ENCODE assay signal across 10 mouse cellular contexts in the genomic region with DNA sequence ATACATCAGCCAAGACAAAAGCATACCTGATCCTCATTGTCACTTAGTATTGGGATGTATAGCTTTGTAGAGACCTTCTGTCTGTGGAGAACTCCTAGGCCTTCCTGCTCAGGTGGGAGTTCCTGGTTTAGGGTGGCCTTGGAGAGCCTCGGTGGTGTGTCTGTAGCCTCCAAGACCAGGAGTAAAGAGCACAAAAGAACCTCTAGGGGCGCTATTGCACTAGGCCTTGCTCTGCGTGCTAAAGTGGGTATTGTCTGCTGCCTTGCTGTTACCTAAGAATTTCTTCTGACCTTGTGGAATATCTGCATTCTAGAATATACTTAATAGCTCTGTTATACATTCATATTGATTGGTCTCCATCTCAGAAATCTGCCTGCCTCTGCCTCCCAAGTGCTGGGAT. TPM values are rescaled to one million over a fixed set of nuclear protein-coding genes. Genes with fewer than 3 reads are reported as not detected.
DNase-seq lines count a peak whose midpoint lies in the region; ATAC-seq and TF ChIP-seq lines count a peak whose summit lies in the region.
"Had no signal": no experiment of that assay in that cellular context is flagged by ENCODE, and none has a peak within 500 bp of the region (broad histone marks: within the 10 kb centered on the region; RNA-seq: fewer than 3 reads in every experiment).

No protein-coding gene starts in this region.

- H3K4me3 ChIP-seq in midbrain, embryonic 11.5 days (ENCODE audit: low read depth, low read length), result no peak overlapping the region
- no peak overlapping the region for H3K4me3 ChIP-seq in midbrain, embryonic 15.5 days
- H3K4me3 ChIP-seq in liver, embryonic 13.5 days (replicated peaks), result no peak overlapping the region
- H3K4me3 ChIP-seq: embryonic facial prominence, embryonic 12.5 days had no signal

- WGBS in midbrain, embryonic 11.5 days, result 10% methylated on average over 3 of the region's 3 CpGs
- 7% methylated on average over 3 of the region's 3 CpGs for WGBS in midbrain, embryonic 15.5 days
- WGBS in liver, embryonic 13.5 days (ENCODE audit: insufficient replicate concordance), result 9% methylated on average over 3 of the region's 3 CpGs

- no peak overlapping the region for H3K4me2 ChIP-seq in midbrain, embryonic 11.5 days
- H3K4me2 ChIP-seq in midbrain, embryonic 15.5 days, result no peak overlapping the region
- no peak overlapping the region for H3K4me2 ChIP-seq in liver, embryonic 13.5 days
- H3K4me2 ChIP-seq: embryonic facial prominence, embryonic 12.5 days had no signal

- no peaks in the 10 kb centered on the region for H3K9me3 ChIP-seq in midbrain, embryonic 11.5 days (ENCODE audit: control insufficient read depth, low read length)
- H3K9me3 ChIP-seq in midbrain, embryonic 15.5 days, result no peaks in the 10 kb centered on the region
- no peaks in the 10 kb centered on the region for H3K9me3 ChIP-seq in liver, embryonic 13.5 days (replicated peaks)
- H3K9me3 ChIP-seq: embryonic facial prominence, embryonic 12.5 days had no signal

- H3K4me1 ChIP-seq in midbrain, embryonic 11.5 days (ENCODE audit: control insufficient read depth, insufficient read depth, low read length), result no peaks in the 10 kb centered on the region
- H3K4me1 ChIP-seq in midbrain, embryonic 15.5 days, result peaks cover 14% of the 10 kb centered on the region
- H3K4me1 ChIP-seq in liver, embryonic 13.5 days (replicated peaks), result peaks cover 5% of the 10 kb centered on the region; the same call in 1 of the 2 replicates

- no peak for ATAC-seq in midbrain, embryonic 11.5 days (ENCODE audit: low FRiP score)
- ATAC-seq in midbrain, embryonic 15.5 days (replicated peaks), result no peak
- peak; percentile 72; the same call in 1 of the 2 replicates for ATAC-seq in liver, embryonic 13.5 days (ENCODE audit: low read depth)
- ATAC-seq in frontal cortex, adult (ENCODE audit: low TSS enrichment), result no peak

- H3K27ac ChIP-seq in midbrain, embryonic 11.5 days (ENCODE audit: low read depth, low read length), result no peak overlapping the region
- H3K27ac ChIP-seq in midbrain, embryonic 15.5 days, result no peak overlapping the region
- no peak overlapping the region for H3K27ac ChIP-seq in liver, embryonic 13.5 days
- H3K27ac ChIP-seq: embryonic facial prominence, embryonic 12.5 days; macrophage had no signal

- no peak for TF ChIP-seq POLR2A in brain, embryonic 14.5 days (IDR thresholded peaks at IDR 0.05; ENCODE audit: borderline replicate concordance, extremely low read depth, insufficient read depth, insufficient read length, poor library complexity, severe bottlenecking)

- H3K9ac ChIP-seq in midbrain, embryonic 11.5 days (ENCODE audit: low read length), result no peak overlapping the region
- no peak overlapping the region for H3K9ac ChIP-seq in midbrain, embryonic 15.5 days
- H3K9ac ChIP-seq in liver, embryonic 13.5 days, result no peak overlapping the region
- H3K9ac ChIP-seq: embryonic facial prominence, embryonic 12.5 days had no signal

- peak; percentile 70 for TF ChIP-seq CTCF in brain, embryonic 14.5 days (IDR thresholded peaks at IDR 0.05; ENCODE audit: borderline replicate concordance, extremely low read depth, insufficient read depth, insufficient read length)

- intact Hi-C loops in heart, postnatal 10 days (cut with DNase I), result loop anchor here (2.0 kb wide), 2 partner anchors 88 to 114 kb away; no protein-coding TSS in a partner anchor

- H3K27me3 ChIP-seq in midbrain, embryonic 11.5 days (ENCODE audit: control insufficient read depth, insufficient read depth, low read length), result no peaks in the 10 kb centered on the region; the same call in 1 of the 2 replicates
- no peaks in the 10 kb centered on the region for H3K27me3 ChIP-seq in midbrain, embryonic 15.5 days (replicated peaks)
- H3K27me3 ChIP-seq in liver, embryonic 13.5 days, result peaks cover 5% of the 10 kb centered on the region

- peak; percentile 91 for DNase-seq in midbrain, embryonic 11.5 days (ENCODE audit: low spot score, missing footprints)
- peak; percentile 65 for DNase-seq in brain, embryonic 14.5 days (ENCODE audit: low read depth)
- peak; percentile 45 to 72 for DNase-seq in heart, postnatal 10 days
- DNase-seq in liver, embryonic 13.5 days, result no peak
- peak; percentile 35 to 70 for DNase-seq in spleen, postnatal 10 days (ENCODE audit: low spot score in 2 of 2)
- no peak for DNase-seq in right cerebral cortex, postnatal 10 days (ENCODE audit: low spot score in 2 of 2)

- H3K36me3 ChIP-seq in midbrain, embryonic 11.5 days (ENCODE audit: control insufficient read depth, insufficient read depth, low read length), result no peaks in the 10 kb centered on the region
- no peaks in the 10 kb centered on the region for H3K36me3 ChIP-seq in midbrain, embryonic 15.5 days (replicated peaks)
- H3K36me3 ChIP-seq in liver, embryonic 13.5 days, result no peaks in the 10 kb centered on the region
- H3K36me3 ChIP-seq: embryonic facial prominence, embryonic 12.5 days had no signal

RNA-seq across cellular contexts. Expression of gene Rab26, which starts 6.4 kb away (rescaled TPM):
- polyA plus RNA-seq in midbrain, embryonic 11.5 days (2014; fragmentation: Nextera tagmentation; extraction: Ambion mirVana), result 1.8 and 2.2 TPM in 2 replicates
- polyA plus RNA-seq in midbrain, embryonic 15.5 days (2015; fragmentation: Nextera tagmentation; extraction: Ambion mirVana), result 8.4 and 8.8 TPM in 2 replicates
- polyA plus RNA-seq in brain, embryonic 14.5 days (2012; rRNA removed), result 3.2 and 5.6 TPM in 2 replicates
- under 1 TPM; 0.32 to 0.45 TPM for total RNA-seq in heart, postnatal 10 days (2021)
- 0.88 and 0.99 TPM in 2 replicates for polyA plus RNA-seq in liver, embryonic 13.5 days (2015; fragmentation: Nextera tagmentation; extraction: Ambion mirVana)
- polyA plus RNA-seq: macrophage had no signal

RNA-seq across cellular contexts. Expression of gene Pkd1, which starts 9.3 kb away (rescaled TPM):
- 11.9 and 18.5 TPM in 2 replicates for polyA plus RNA-seq in midbrain, embryonic 11.5 days (2014; fragmentation: Nextera tagmentation; extraction: Ambion mirVana)
- 29.0 and 29.8 TPM in 2 replicates for polyA plus RNA-seq in midbrain, embryonic 15.5 days (2015; fragmentation: Nextera tagmentation; extraction: Ambion mirVana)
- polyA plus RNA-seq in brain, embryonic 14.5 days (2012; rRNA removed), result 65.9 and 74.2 TPM in 2 replicates
- total RNA-seq in heart, postnatal 10 days (2021), result 10 to 100 TPM; 60.1 to 72.2 TPM
- 2.2 and 3.3 TPM in 2 replicates for polyA plus RNA-seq in liver, embryonic 13.5 days (2015; fragmentation: Nextera tagmentation; extraction: Ambion mirVana)

RNA-seq across cellular contexts. Expression of gene Traf7, which starts 12.6 kb away (rescaled TPM):
- 67.1 and 80.8 TPM in 2 replicates for polyA plus RNA-seq in midbrain, embryonic 11.5 days (2014; fragmentation: Nextera tagmentation; extraction: Ambion mirVana)
- polyA plus RNA-seq in midbrain, embryonic 15.5 days (2015; fragmentation: Nextera tagmentation; extraction: Ambion mirVana), result 108 and 112 TPM in 2 replicates
- polyA plus RNA-seq in brain, embryonic 14.5 days (2012; rRNA removed), result 310 and 422 TPM in 2 replicates
- total RNA-seq in heart, postnatal 10 days (2021), result 10 to 100 TPM; 75.9 to 77.9 TPM
- polyA plus RNA-seq in liver, embryonic 13.5 days (2015; fragmentation: Nextera tagmentation; extraction: Ambion mirVana), result 40.7 and 43.9 TPM in 2 replicates

RNA-seq across cellular contexts. Expression of gene Caskin1, which starts 52.0 kb away (rescaled TPM):
- 5.5 and 6.2 TPM in 2 replicates for polyA plus RNA-seq in midbrain, embryonic 11.5 days (2014; fragmentation: Nextera tagmentation; extraction: Ambion mirVana)
- polyA plus RNA-seq in midbrain, embryonic 15.5 days (2015; fragmentation: Nextera tagmentation; extraction: Ambion mirVana), result 50.3 and 52.9 TPM in 2 replicates
- 91.5 and 142 TPM in 2 replicates for polyA plus RNA-seq in brain, embryonic 14.5 days (2012; rRNA removed)
- total RNA-seq in heart, postnatal 10 days (2021), result under 1 TPM; 0.48 to 0.52 TPM
- polyA plus RNA-seq in liver, embryonic 13.5 days (2015; fragmentation: Nextera tagmentation; extraction: Ambion mirVana), result 0.15 and 0.20 TPM in 2 replicates
- polyA plus RNA-seq: macrophage had no signal

Comparison
In these comparisons a context has a peak if more than half of its experiments do, and no peak if none do; other contexts are left out.
1. DNase-seq: peak in midbrain, embryonic 11.5 days (single experiment), brain, embryonic 14.5 days (single experiment), heart, postnatal 10 days (2 of 2) and spleen, postnatal 10 days (2 of 2); none in liver, embryonic 13.5 days (single experiment) and right cerebral cortex, postnatal 10 days (0 of 2).